Mouse (Mus musculus): ENCODE results near the gene Paqr3. TPM values are rescaled to one million over a fixed set of nuclear protein-coding genes. Genes with fewer than 3 reads are reported as not detected.

Gene Paqr3
- total RNA-seq, 2 experiments from 2014 or later = 27.7 to 28.3 TPM

Other genes starting within 250 kb of the Paqr3 start
- gene Bmp2k, start 113.9 kb downstream of the Paqr3 start, total RNA-seq (2021) = 10 to 100 TPM; 12.7 to 13.2 TPM

Measured in left cerebral cortex, postnatal 25 days (tissue).